In genomic region chr5:110779276-110779997, GRCm38 (mm10) we compare ENCODE assay signal across 8 mouse cellular contexts. TPM values are rescaled to one million over a fixed set of nuclear protein-coding genes. Genes with fewer than 3 reads are reported as not detected.
DNase-seq lines count a peak whose midpoint lies in the region; ATAC-seq and TF ChIP-seq lines count a peak whose summit lies in the region.

No protein-coding gene starts in this region.

- H3K4me3 ChIP-seq in heart, embryonic 11.5 days (ENCODE audit: low read depth, low read length), result peak overlapping the region; percentile 89
- peak overlapping the region; percentile 96 to 100 for H3K4me3 ChIP-seq in MEL (ENCODE audit: control insufficient read depth in 1 of 2, insufficient read depth in 1 of 2, low read depth in 2 of 2, low read length in 2 of 2)
- peak overlapping the region; percentile 64 for H3K4me3 ChIP-seq in forebrain, postnatal 0 days (ENCODE audit: low read depth, low read length)

- H3K4me1 ChIP-seq in heart, embryonic 11.5 days (ENCODE audit: control insufficient read depth, insufficient read depth, low read length), result peaks cover 3% of the 10 kb centered on the region; the same call in 1 of the 2 replicates
- H3K4me1 ChIP-seq in MEL (ENCODE audit: control insufficient read depth in 1 of 2, insufficient read depth in 2 of 2, low read length in 2 of 2), result peaks cover 2 to 16% of the 10 kb centered on the region in 2 experiments; a peak in 3 of 4 replicates
- peaks cover 7% of the 10 kb centered on the region; the same call in 1 of the 2 replicates for H3K4me1 ChIP-seq in forebrain, postnatal 0 days (ENCODE audit: insufficient read depth)

- peak overlapping the region; percentile 85 for H3K9ac ChIP-seq in heart, embryonic 11.5 days (ENCODE audit: low read depth, low read length)
- peak overlapping the region; percentile 94 for H3K9ac ChIP-seq in MEL (ENCODE audit: control insufficient read depth, low read depth, low read length, poor library complexity, severe bottlenecking)
- H3K9ac ChIP-seq in forebrain, postnatal 0 days, result peak overlapping the region; percentile 64

- peaks cover 15% of the 10 kb centered on the region for H3K36me3 ChIP-seq in heart, embryonic 11.5 days (ENCODE audit: control insufficient read depth, insufficient read depth, low read length)
- peaks cover 6 to 9% of the 10 kb centered on the region in 2 experiments for H3K36me3 ChIP-seq in MEL (ENCODE audit: control insufficient read depth in 1 of 2, insufficient read depth in 2 of 2, low read length in 2 of 2)
- peaks cover 12% of the 10 kb centered on the region for H3K36me3 ChIP-seq in forebrain, postnatal 0 days (ENCODE audit: insufficient read depth)

- TF ChIP-seq EP300 in MEL (IDR thresholded peaks at IDR 0.05; ENCODE audit: low read depth in 1 of 2, low read length in 2 of 2), result no peak

- DNase-seq in heart, adult 18-20 months, result no peak
- DNase-seq in MEL (ENCODE audit: low read depth, low spot score), result no peak
- no peak for DNase-seq in forebrain, postnatal 0 days
- peak; percentile 27 for DNase-seq in lung, postnatal 10 days
- DNase-seq in right cerebral cortex, postnatal 36 days (ENCODE audit: low spot score in 2 of 2), result no peak
- no peak for DNase-seq in left cerebral cortex, postnatal 10 days (ENCODE audit: extremely low spot score in 1 of 2, low spot score in 2 of 2)
- no peak for DNase-seq in left cerebral cortex, adult 18-20 months (ENCODE audit: low spot score in 2 of 2)

- H3K4me2 ChIP-seq in heart, embryonic 11.5 days, result peak overlapping the region; percentile 87
- peak overlapping the region; percentile 85 for H3K4me2 ChIP-seq in forebrain, postnatal 0 days (ENCODE audit: low read depth)

- no peak for ATAC-seq in heart, embryonic 11.5 days (replicated peaks; ENCODE audit: insufficient number of reproducible peaks, low FRiP score, low TSS enrichment)
- ATAC-seq in forebrain, postnatal 0 days, result no peak

- no peak for TF ChIP-seq RAD21 in MEL (IDR thresholded peaks at IDR 0.05; ENCODE audit: low read depth, low read length)

- no peak overlapping the region for H3K27ac ChIP-seq in heart, embryonic 11.5 days (ENCODE audit: low read depth, low read length)
- no peak overlapping the region; the same call in 1 of the 2 replicates for H3K27ac ChIP-seq in MEL (ENCODE audit: control insufficient read depth, low read depth, low read length)
- no peak overlapping the region for H3K27ac ChIP-seq in forebrain, postnatal 0 days (ENCODE audit: low read depth, low read length)

- H3K9me3 ChIP-seq in heart, embryonic 11.5 days (replicated peaks; ENCODE audit: control insufficient read depth, low read length), result no peaks in the 10 kb centered on the region
- no peaks in the 10 kb centered on the region for H3K9me3 ChIP-seq in MEL (replicated peaks; ENCODE audit: insufficient read depth, low read length)
- no peaks in the 10 kb centered on the region for H3K9me3 ChIP-seq in forebrain, postnatal 0 days (ENCODE audit: low read length)

- 21% methylated on average over 15 of the region's 15 CpGs for WGBS in heart, embryonic 11.5 days (ENCODE audit: insufficient replicate concordance)
- 21% methylated on average over 15 of the region's 15 CpGs for WGBS in forebrain, postnatal 0 days

- no peaks in the 10 kb centered on the region for H3K27me3 ChIP-seq in heart, embryonic 11.5 days (ENCODE audit: control insufficient read depth, insufficient read depth, low read length)
- no peaks in the 10 kb centered on the region for H3K27me3 ChIP-seq in MEL (ENCODE audit: control insufficient read depth in 1 of 2, insufficient read depth in 2 of 2, low read length in 2 of 2)
- H3K27me3 ChIP-seq in forebrain, postnatal 0 days (ENCODE audit: insufficient read depth, low read length), result no peaks in the 10 kb centered on the region

- H3K79me2 ChIP-seq in MEL (ENCODE audit: control insufficient read depth, insufficient read depth, low read length, poor library complexity), result peaks cover 47% of the 10 kb centered on the region

- no peak for TF ChIP-seq POLR2A in MEL (IDR thresholded peaks at IDR 0.05; ENCODE audit: control insufficient read depth in 1 of 2, insufficient read depth in 1 of 2, low read depth in 1 of 2, low read length in 2 of 2, poor library complexity in 1 of 2)

- intact Hi-C loops in left cerebral cortex, postnatal 10 days (cut with DNase I), result no loop called here

- no peak for TF ChIP-seq CTCF in MEL (IDR thresholded peaks at IDR 0.05 in 2 of 3, conservative IDR thresholded peaks at IDR 0.05 in 1 of 3; ENCODE audit: control insufficient read depth in 1 of 3, insufficient read depth in 1 of 3, low read depth in 2 of 3, low read length in 3 of 3, poor library complexity in 1 of 3, severe bottlenecking in 1 of 3)
- no peak for TF ChIP-seq CTCF in forebrain, postnatal 0 days (IDR thresholded peaks at IDR 0.05; ENCODE audit: low read depth)

TF ChIP-seq in MEL, 35 proteins besides CTCF, POLR2A, EP300 and RAD21:
- TF ChIP-seq CHD1 (IDR thresholded peaks at IDR 0.05; ENCODE audit: low read depth, low read length) (no peak), ZNF384 (IDR thresholded peaks at IDR 0.05; ENCODE audit: low read depth, low read length) (peak; percentile 73)

RNA-seq across cellular contexts. Expression of gene Pus1, which starts 1.0 kb away (rescaled TPM):
- polyA plus RNA-seq in heart, embryonic 11.5 days (2014; fragmentation: Nextera tagmentation; extraction: Ambion mirVana), result 19.6 and 23.2 TPM in 2 replicates
- 10 to 100 TPM; 23.2 to 23.8 TPM for total RNA-seq in heart, adult 18-20 months (2021)
- total RNA-seq in MEL (2012; rRNA removed), result 97.6 and 107 TPM in 2 replicates
- polyA plus RNA-seq in MEL (2012; ENCODE audit: insufficient read depth in 1 of 2, insufficient read length in 2 of 2, low read depth in 1 of 2, low replicate concordance in 2 of 2, missing spikeins in 1 of 2), result 100 to 1,000 TPM; 117 to 248 TPM
- 13.5 and 14.2 TPM in 2 replicates for total RNA-seq in forebrain, postnatal 0 days (2014; rRNA removed)
- polyA plus RNA-seq in forebrain, postnatal 0 days (2015; fragmentation: Nextera tagmentation; extraction: Ambion mirVana), result 16.8 and 17.4 TPM in 2 replicates
- 10 to 100 TPM; 19.4 TPM for total RNA-seq in left cerebral cortex, postnatal 10 days (2021)
- 10 to 100 TPM; 20.2 to 25.4 TPM for total RNA-seq in left cerebral cortex, adult 18-20 months (2021)

RNA-seq across cellular contexts. Expression of gene Ep400, which starts 8.9 kb away (rescaled TPM):
- polyA plus RNA-seq in heart, embryonic 11.5 days (2014; fragmentation: Nextera tagmentation; extraction: Ambion mirVana), result 29.2 and 30.4 TPM in 2 replicates
- 10 to 100 TPM; 30.0 to 33.5 TPM for total RNA-seq in heart, adult 18-20 months (2021)
- total RNA-seq in MEL (2012; rRNA removed), result 21.5 and 27.1 TPM in 2 replicates
- polyA plus RNA-seq in MEL (2012; ENCODE audit: insufficient read depth in 1 of 2, insufficient read length in 2 of 2, low read depth in 1 of 2, low replicate concordance in 2 of 2, missing spikeins in 1 of 2), result 10 to 100 TPM; 27.2 to 96.8 TPM
- 60.8 and 66.4 TPM in 2 replicates for total RNA-seq in forebrain, postnatal 0 days (2014; rRNA removed)
- polyA plus RNA-seq in forebrain, postnatal 0 days (2015; fragmentation: Nextera tagmentation; extraction: Ambion mirVana), result 25.2 and 37.4 TPM in 2 replicates
- total RNA-seq in left cerebral cortex, postnatal 10 days (2021), result 10 to 100 TPM; 84.9 to 86.1 TPM
- total RNA-seq in left cerebral cortex, adult 18-20 months (2021), result 100 to 1,000 TPM in 1 of 2 experiments, 10 to 100 TPM in 1; 96.6 to 103 TPM

RNA-seq across cellular contexts. Expression of gene Ulk1, which starts 30.5 kb away (rescaled TPM):
- 17.1 and 18.7 TPM in 2 replicates for polyA plus RNA-seq in heart, embryonic 11.5 days (2014; fragmentation: Nextera tagmentation; extraction: Ambion mirVana)
- total RNA-seq in heart, adult 18-20 months (2021), result 10 to 100 TPM; 66.3 to 78.1 TPM
- total RNA-seq in MEL (2012; rRNA removed), result 4.9 and 5.2 TPM in 2 replicates
- polyA plus RNA-seq in MEL (2012; ENCODE audit: insufficient read depth in 1 of 2, insufficient read length in 2 of 2, low read depth in 1 of 2, low replicate concordance in 2 of 2, missing spikeins in 1 of 2), result 10 to 100 TPM in 1 of 2 experiments, not detected in 1; 23.0 TPM
- total RNA-seq in forebrain, postnatal 0 days (2014; rRNA removed), result 49.8 and 65.9 TPM in 2 replicates
- polyA plus RNA-seq in forebrain, postnatal 0 days (2015; fragmentation: Nextera tagmentation; extraction: Ambion mirVana), result 16.8 and 20.8 TPM in 2 replicates
- 10 to 100 TPM; 68.3 to 73.5 TPM for total RNA-seq in left cerebral cortex, postnatal 10 days (2021)
- total RNA-seq in left cerebral cortex, adult 18-20 months (2021), result 10 to 100 TPM; 68.3 to 69.6 TPM
